Mouse (Mus musculus): ENCODE measurements at regions not wholly inside any gene's neighbourhood (a gene's known extent, or its start where the extent isn't known, plus 50 kb on each side); places are given as distances from the start of the nearest gene placed in this dataset.

GRCm38 (mm10) chr3:50583475-50583874, 140.1 kb upstream of the Slc7a11 start:
- TF ChIP-seq POLR2A (IDR thresholded peaks at IDR 0.05; ENCODE audit: low read depth, low read length), result no peak
- no peak for TF ChIP-seq CTCF (conservative IDR thresholded peaks at IDR 0.05; ENCODE audit: insufficient read depth, insufficient read length, low read depth, low read length)
